Mouse (Mus musculus) heart, adult 2 months (tissue): ENCODE data around the gene Nubpl. TPM values are rescaled to one million over a fixed set of nuclear protein-coding genes. Genes with fewer than 3 reads are reported as not detected.

ENCODE experiments used
- DNase-seq, 2 experiments: peaks; one replicate each; pipeline ENCODE4 v3.0.0; 2021
- H3K27ac ChIP-seq: fragments of 200-600 bp; 2 replicates; pipeline ENCODE4 v1.8.1; 2022
- H3K27me3 ChIP-seq: fragments of 200-500 bp; 2 replicates; pipeline ENCODE4 v1.6.1; 2012; ENCODE audit warnings: mild to moderate bottlenecking, low read length, inconsistent platforms, mixed read lengths; ENCODE audit not compliant: control insufficient read depth, insufficient read depth
- H3K36me3 ChIP-seq: fragments of 200-500 bp; 2 replicates; pipeline ENCODE4 v1.6.1; 2012; ENCODE audit warnings: low read length, inconsistent platforms; ENCODE audit not compliant: control insufficient read depth, insufficient read depth
- H3K4me1 ChIP-seq: fragments of 200-500 bp; 2 replicates; pipeline ENCODE4 v1.6.1; 2011; ENCODE audit warnings: low read length; ENCODE audit not compliant: control insufficient read depth, insufficient read depth
- H3K4me3 ChIP-seq: fragments of 200-600 bp; 2 replicates; pipeline ENCODE4 v1.8.1; 2022
- H3K79me2 ChIP-seq: fragments of 200-500 bp; replicated peaks from 2 replicates; pipeline ENCODE4 v1.6.1; 2012; ENCODE audit warnings: mild to moderate bottlenecking, inconsistent platforms, low read length, moderate library complexity, mixed read lengths; ENCODE audit not compliant: control insufficient read depth, insufficient read depth
- H3K9ac ChIP-seq: fragments of 200-500 bp; 2 replicates; pipeline ENCODE4 v1.6.1; 2012; ENCODE audit warnings: low read depth, mild to moderate bottlenecking, control low read depth, inconsistent platforms, low read length, mixed read lengths
- CTCF ChIP-seq: fragments of 200-600 bp; IDR thresholded peaks from 2 replicates; pipeline ENCODE4 v1.8.1; 2022; ENCODE audit warnings: antibody characterized with exemption, mild to moderate bottlenecking, moderate library complexity
- EP300 ChIP-seq: fragments of 200-500 bp; IDR thresholded peaks from 2 replicates; pipeline ENCODE4 v1.6.1; 2011; ENCODE audit warnings: low read depth, low read length, control low read depth; ENCODE audit not compliant: insufficient read depth
- POLR2A ChIP-seq: fragments of 200-500 bp; IDR thresholded peaks from 2 replicates; pipeline ENCODE4 v1.6.1; 2011; ENCODE audit warnings: mild to moderate bottlenecking, low read depth, low read length, control low read depth; ENCODE audit not compliant: insufficient read depth
- WGBS: fragments of 180-500 bp; shearing (Covaris S2); methylation state at CpG from one replicate; pipeline ENCODE4 v1.1.7; 2018; 5-methylcytosine and 5-hydroxymethylcytosine counted together
- intact Hi-C: fragments of 180-260 bp; cut with DNase I; formaldehyde crosslinking; loops from one replicate; pipeline ENCODE4 v1.15.1; 2025
- polyA plus RNA-seq: library from polyadenylated mRNA; depleted of rRNA; stranded (reverse); fragments of >200 nt; gene quantifications from 2 replicates; pipeline ENCODE4 v1.2.3, GENCODE M21; 2012; rRNA removed
- total RNA-seq, 2 experiments: library from RNA; stranded (reverse); gene quantifications; 2 replicates each; pipeline ENCODE4 v1.2.3; 2021

The Nubpl gene
- total and polyA plus RNA-seq, 3 experiments, result 3.2 to 10.3 (median 7.5) TPM

GRCm38 (mm10) chr12:52338136-52338753, 240.7 kb downstream of the Nubpl start:
- H3K79me2 ChIP-seq, result no peaks in the 10 kb centered on the region

DNA sequence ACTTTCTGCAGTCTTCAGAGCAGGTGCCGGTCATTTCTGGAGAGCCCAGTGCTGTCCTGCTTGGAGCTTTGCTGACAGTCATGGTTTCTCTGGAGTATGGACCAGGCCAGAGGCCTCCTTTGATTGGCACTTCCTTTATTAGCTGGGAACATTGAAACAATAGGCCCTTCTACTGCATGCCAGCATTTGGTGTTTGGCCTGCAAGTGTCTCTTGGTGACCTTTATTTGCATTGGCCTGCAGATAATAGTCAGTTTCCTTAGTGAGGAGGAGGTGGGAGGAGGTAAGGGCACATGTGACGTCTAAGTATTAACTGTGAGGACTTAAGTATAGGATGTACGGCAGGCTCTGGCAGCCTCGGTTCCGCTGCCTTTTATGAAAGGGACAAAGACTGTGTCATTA, 249.1 kb downstream of the Nubpl start:
- Histone ChIP-seq H3K4me3 (no peak overlapping the region), H3K79me2 (no peaks in the 10 kb centered on the region), H3K4me1 (no peaks in the 10 kb centered on the region), H3K9ac (no peak overlapping the region), H3K36me3 (no peaks in the 10 kb centered on the region), H3K27ac (no peak overlapping the region), H3K27me3 (no peaks in the 10 kb centered on the region)
- TF ChIP-seq POLR2A (no peak), EP300 (no peak), CTCF (no peak)
- no peak for DNase-seq
- intact Hi-C loops, result no loop called here
- 54% methylated on average over 5 of the region's 5 CpGs for WGBS

More at GRCm38 (mm10) chr12:52338136-52338753, 240.7 kb downstream of the Nubpl start:
- intact Hi-C loops, result no loop called here
- Histone ChIP-seq H3K4me3 (no peak overlapping the region), H3K4me1 (peaks cover 1% of the 10 kb centered on the region; the same call in 1 of the 2 replicates), H3K36me3 (no peaks in the 10 kb centered on the region), H3K27ac (no peak overlapping the region), H3K9ac (no peak overlapping the region), H3K27me3 (no peaks in the 10 kb centered on the region)
- WGBS, result 60% methylated on average over 2 of the region's 2 CpGs
- no peak for DNase-seq
- no peak for TF ChIP-seq EP300
- no peak for TF ChIP-seq CTCF
- no peak for TF ChIP-seq POLR2A

GRCm38 (mm10) chr12:52350276-52350675, 252.7 kb downstream of the Nubpl start:
- no peaks in the 10 kb centered on the region for H3K36me3 ChIP-seq
- no peak for TF ChIP-seq EP300
- TF ChIP-seq CTCF, result no peak
- TF ChIP-seq POLR2A, result no peak
- intact Hi-C loops, result no loop called here
- no peaks in the 10 kb centered on the region for H3K4me1 ChIP-seq
- H3K27ac ChIP-seq, result no peak overlapping the region
- WGBS, result 78% methylated on average over 3 of the region's 3 CpGs
- no peak for DNase-seq
- H3K79me2 ChIP-seq, result no peaks in the 10 kb centered on the region
- no peaks in the 10 kb centered on the region for H3K27me3 ChIP-seq
- H3K9ac ChIP-seq, result no peak overlapping the region
- no peak overlapping the region for H3K4me3 ChIP-seq

- intact Hi-C loops, result no loop called here
- H3K4me3 ChIP-seq, result no peak overlapping the region
- no peak for DNase-seq
- H3K27me3 ChIP-seq, result no peaks in the 10 kb centered on the region
- no peaks in the 10 kb centered on the region for H3K36me3 ChIP-seq
- no peaks in the 10 kb centered on the region for H3K79me2 ChIP-seq
- no peak overlapping the region for H3K9ac ChIP-seq
- no peak overlapping the region; the same call in 1 of the 2 replicates for H3K27ac ChIP-seq
- peaks cover 4% of the 10 kb centered on the region for H3K4me1 ChIP-seq
- WGBS, result 96% methylated on average over 10 of the region's 10 CpGs
- TF ChIP-seq CTCF (no peak), EP300 (no peak)
These were observed 261.9 kb downstream of the Nubpl start for GRCm38 (mm10) chr12:52359484-52359883.

DNA sequence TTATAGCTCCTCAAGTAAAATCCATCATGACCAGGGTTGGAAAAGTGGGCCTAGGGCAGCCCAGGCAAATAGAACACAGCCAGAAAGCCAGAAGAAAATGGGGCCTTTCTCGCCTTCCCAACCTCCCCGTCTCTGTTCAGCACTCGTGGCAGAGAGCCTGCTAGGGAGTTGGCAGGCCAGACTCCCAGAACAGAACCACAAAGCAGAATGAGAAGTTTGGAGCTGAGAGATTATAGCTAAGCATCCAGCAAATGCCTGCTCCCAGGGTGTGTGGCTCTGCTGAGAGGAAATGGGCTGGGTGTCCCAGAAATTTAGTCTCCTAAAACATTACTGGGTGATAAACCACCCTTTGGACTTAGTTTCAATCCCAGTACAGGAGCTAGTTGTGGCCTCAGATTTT, 262.6 kb downstream of the Nubpl start:
- Histone ChIP-seq H3K36me3 (no peaks in the 10 kb centered on the region), H3K9ac (no peak overlapping the region), H3K79me2 (no peaks in the 10 kb centered on the region), H3K27me3 (no peaks in the 10 kb centered on the region), H3K4me1 (peaks cover 4% of the 10 kb centered on the region), H3K27ac (peak overlapping the region; percentile 63; the same call in 1 of the 2 replicates), H3K4me3 (no peak overlapping the region)
- TF ChIP-seq EP300 (no peak), CTCF (no peak), POLR2A (no peak)
- WGBS, result 52% methylated on average over 3 of the region's 3 CpGs
- intact Hi-C loops, result loop anchor here (2.0 kb wide), 2 partner anchors 31 to 71 kb away; no protein-coding TSS in a partner anchor
- DNase-seq, result no peak

GRCm38 (mm10) chr12:52361198-52361597, 263.7 kb downstream of the Nubpl start:
- H3K9ac ChIP-seq, result no peak overlapping the region
- intact Hi-C loops, result loop anchor here (2.0 kb wide), 2 partner anchors 30 to 72 kb away; no protein-coding TSS in a partner anchor
- 41% methylated on average over 6 of the region's 6 CpGs for WGBS
- H3K4me1 ChIP-seq, result peaks cover 4% of the 10 kb centered on the region
- no peak overlapping the region for H3K4me3 ChIP-seq
- H3K79me2 ChIP-seq, result no peaks in the 10 kb centered on the region
- H3K36me3 ChIP-seq, result no peaks in the 10 kb centered on the region
- no peaks in the 10 kb centered on the region for H3K27me3 ChIP-seq
- TF ChIP-seq EP300 (no peak), POLR2A (no peak), CTCF (no peak)
- no peak for DNase-seq
- H3K27ac ChIP-seq, result peak overlapping the region; percentile 70

Other genes starting within 250 kb of the Nubpl start
- gene Heatr5a, start 126.4 kb upstream of the Nubpl start, total RNA-seq, result 10 to 100 TPM; 20.6 to 21.4 TPM
- gene Heatr5a, start 126.4 kb upstream of the Nubpl start, polyA plus RNA-seq, result 23.6 and 47.9 TPM in 2 replicates
- gene Dtd2, start 91.2 kb upstream of the Nubpl start, total RNA-seq, result 1 to 10 TPM; 4.4 to 5.5 TPM
- 3.9 and 5.9 TPM in 2 replicates for gene Dtd2, start 91.2 kb upstream of the Nubpl start, polyA plus RNA-seq
- not detected for gene Gpr33, start 69.7 kb upstream of the Nubpl start, total RNA-seq
- not detected in 2 replicates for gene Gpr33, start 69.7 kb upstream of the Nubpl start, polyA plus RNA-seq